Mouse (Mus musculus) C2C12 (cell line): Measurements from ENCODE around the gene Cd2ap. TPM values are rescaled to one million over a fixed set of nuclear protein-coding genes. Genes with fewer than 3 reads are reported as not detected.
A peak's percentile ranks its signal among the peaks of the same experiment; 100 is the strongest.

ENCODE experiments used
- H3K27me3 ChIP-seq: one replicate; pipeline ENCODE4 v1.6.1; 2011; ENCODE audit not compliant: control insufficient read depth, insufficient read depth, insufficient read length
- H3K36me3 ChIP-seq: one replicate; pipeline ENCODE4 v1.6.1; 2011; ENCODE audit not compliant: control insufficient read depth, insufficient read depth
- H3K4me3 ChIP-seq: one replicate; pipeline ENCODE4 v1.5.1; 2011; ENCODE audit warnings: mild to moderate bottlenecking, control low read depth; ENCODE audit not compliant: poor library complexity, insufficient read depth, severe bottlenecking
- H3K79me2 ChIP-seq: one replicate; pipeline ENCODE4 v1.6.1; 2011; ENCODE audit not compliant: control insufficient read depth, insufficient read depth
- H3K79me3 ChIP-seq: one replicate; pipeline ENCODE4 v1.6.1; 2011; ENCODE audit warnings: low read depth, control low read depth
- H3ac ChIP-seq: one replicate; pipeline ENCODE3; 2011; ENCODE audit warnings: low read depth; ENCODE audit not compliant: control insufficient read depth, insufficient read length
- CEBPB ChIP-seq: IDR thresholded peaks from one replicate; pipeline ENCODE4 v1.6.1; 2011; ENCODE audit warnings: low read depth, mild to moderate bottlenecking, control low read depth, moderate library complexity
- CTCF ChIP-seq: IDR thresholded peaks from one replicate; pipeline ENCODE4 v1.5.1; 2011; ENCODE audit not compliant: control insufficient read depth, insufficient read depth, insufficient read length
- FOSL1 ChIP-seq: IDR thresholded peaks from one replicate; pipeline ENCODE4 v1.8.0; 2011; ENCODE audit warnings: mild to moderate bottlenecking, low read length; ENCODE audit not compliant: poor library complexity, insufficient read depth, severe bottlenecking
- MAX ChIP-seq: IDR thresholded peaks from one replicate; pipeline ENCODE4 v1.6.1; 2011; ENCODE audit warnings: mild to moderate bottlenecking, control low read depth
- MYOD1 ChIP-seq: IDR thresholded peaks from one replicate; pipeline ENCODE4 v1.6.1; 2011; ENCODE audit warnings: low read depth; ENCODE audit not compliant: control insufficient read depth, insufficient read length
- MYOG ChIP-seq: IDR thresholded peaks from one replicate; pipeline ENCODE4 v1.6.1; 2011; ENCODE audit not compliant: control insufficient read depth, insufficient read length; ENCODE audit errors: extremely low read depth
- USF1 ChIP-seq: IDR thresholded peaks from one replicate; pipeline ENCODE4 v1.6.1; 2011; ENCODE audit warnings: low read depth, mild to moderate bottlenecking, control low read depth, moderate library complexity
- polyA plus RNA-seq: library from polyadenylated mRNA; unstranded; fragments of >200 nt; fragmentation: generic; extraction: Trizol; gene quantifications from one replicate; pipeline ENCODE4 v1.2.1, GENCODE M21; 2012; ENCODE audit warnings: missing spikeins

Cd2ap gene
- polyA plus RNA-seq, 1 experiment, result 3.6 TPM

DNA sequence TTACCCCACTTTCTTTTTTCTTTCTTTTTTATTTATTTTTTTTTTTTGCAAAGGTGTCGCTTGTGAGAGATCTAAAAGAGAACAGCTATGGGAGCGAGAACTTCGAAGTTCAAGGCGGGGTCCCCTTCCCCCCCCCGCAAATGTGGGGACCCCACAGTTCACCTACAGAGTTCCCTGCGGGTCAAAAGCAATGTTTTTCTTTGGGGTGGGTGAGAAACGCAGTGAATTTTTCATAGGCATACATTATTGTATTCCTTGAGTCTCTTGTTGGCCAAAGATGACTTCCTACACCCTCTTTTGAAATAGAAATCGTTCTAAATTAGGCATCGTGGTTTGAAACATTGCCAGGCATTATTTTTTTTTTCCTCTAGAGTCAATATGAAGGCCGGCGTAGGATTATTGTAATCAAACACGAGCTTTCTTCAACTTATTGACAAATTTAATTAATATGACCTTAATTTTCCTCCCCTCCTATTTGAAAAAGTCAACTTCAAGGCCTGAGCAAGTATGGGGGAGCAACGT is 500 bp upstream of the Cd2ap start:
- Histone ChIP-seq H3K79me3 (peaks cover 29% of the 10 kb centered on the region), H3K79me2 (peaks cover 31% of the 10 kb centered on the region), H3ac (no peak overlapping the region), H3K36me3 (no peaks in the 10 kb centered on the region), H3K27me3 (no peaks in the 10 kb centered on the region), H3K4me3 (peak overlapping the region; percentile 75)
- TF ChIP-seq CEBPB (no peak), FOSL1 (no peak), MYOG (no peak), MAX (no peak), USF1 (no peak), CTCF (no peak), MYOD1 (no peak)

- TF ChIP-seq MYOD1 (no peak), MYOG (no peak), USF1 (no peak), FOSL1 (no peak), CTCF (no peak), MAX (no peak), CEBPB (no peak)
- Histone ChIP-seq H3K79me2 (peaks cover 44% of the 10 kb centered on the region), H3ac (peak overlapping the region; percentile 93), H3K27me3 (no peaks in the 10 kb centered on the region), H3K36me3 (no peaks in the 10 kb centered on the region), H3K79me3 (peaks cover 40% of the 10 kb centered on the region), H3K4me3 (peak overlapping the region; percentile 75)
Observed at GRCm38 (mm10) chr17:42875571-42876000, 879 bp downstream of the Cd2ap start.

GRCm38 (mm10) chr17:42875015-42875414 is 1.4 kb downstream of the Cd2ap start:
- Histone ChIP-seq H3K27me3 (no peaks in the 10 kb centered on the region), H3K79me2 (peaks cover 50% of the 10 kb centered on the region), H3K79me3 (peaks cover 42% of the 10 kb centered on the region), H3ac (peak overlapping the region; percentile 35), H3K36me3 (no peaks in the 10 kb centered on the region), H3K4me3 (peak overlapping the region; percentile 75)
- TF ChIP-seq CEBPB (no peak), MYOG (no peak), MAX (no peak), USF1 (no peak), CTCF (no peak), MYOD1 (no peak), FOSL1 (no peak)

- no peaks in the 10 kb centered on the region for H3K27me3 ChIP-seq
- peaks cover 77% of the 10 kb centered on the region for H3K79me3 ChIP-seq
- TF ChIP-seq USF1, result no peak
- TF ChIP-seq CTCF, result no peak
- no peak for TF ChIP-seq MYOD1
- no peak for TF ChIP-seq FOSL1
- TF ChIP-seq MAX, result no peak
- no peak for TF ChIP-seq CEBPB
- no peak for TF ChIP-seq MYOG
- H3K4me3 ChIP-seq, result no peak overlapping the region
- peaks cover 91% of the 10 kb centered on the region for H3K79me2 ChIP-seq
- H3K36me3 ChIP-seq, result no peaks in the 10 kb centered on the region
- H3ac ChIP-seq, result no peak overlapping the region
Observed at GRCm38 (mm10) chr17:42870465-42870864, 6.0 kb downstream of the Cd2ap start.

DNA sequence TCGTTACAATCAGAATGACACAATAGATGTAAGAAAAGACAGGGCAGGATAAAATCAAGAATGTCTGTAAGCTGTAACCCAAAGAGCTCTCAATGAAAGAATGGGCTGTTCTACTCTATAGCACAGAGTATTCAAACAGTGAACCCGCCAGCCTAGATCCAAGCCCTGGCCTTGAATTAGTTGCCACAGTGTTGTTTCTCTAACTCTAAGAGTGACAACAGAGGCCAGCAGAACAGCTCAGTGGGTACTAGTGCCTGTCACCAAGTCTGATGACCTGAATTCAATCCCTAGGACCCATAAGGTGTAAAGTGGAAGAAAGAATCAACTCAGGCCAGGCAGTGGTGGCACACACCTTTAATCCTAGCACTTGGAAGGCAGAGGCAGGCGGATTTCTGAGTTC is 13.3 kb downstream of the Cd2ap start:
- no peaks in the 10 kb centered on the region for H3K36me3 ChIP-seq
- H3K27me3 ChIP-seq, result no peaks in the 10 kb centered on the region
- no peak overlapping the region for H3K4me3 ChIP-seq
- H3K79me2 ChIP-seq, result peaks cover 99% of the 10 kb centered on the region
- no peak for TF ChIP-seq CEBPB
- TF ChIP-seq MYOD1, result no peak
- TF ChIP-seq USF1, result no peak
- TF ChIP-seq MAX, result no peak
- TF ChIP-seq CTCF, result no peak
- no peak overlapping the region for H3ac ChIP-seq
- peaks cover 68% of the 10 kb centered on the region for H3K79me3 ChIP-seq

DNA sequence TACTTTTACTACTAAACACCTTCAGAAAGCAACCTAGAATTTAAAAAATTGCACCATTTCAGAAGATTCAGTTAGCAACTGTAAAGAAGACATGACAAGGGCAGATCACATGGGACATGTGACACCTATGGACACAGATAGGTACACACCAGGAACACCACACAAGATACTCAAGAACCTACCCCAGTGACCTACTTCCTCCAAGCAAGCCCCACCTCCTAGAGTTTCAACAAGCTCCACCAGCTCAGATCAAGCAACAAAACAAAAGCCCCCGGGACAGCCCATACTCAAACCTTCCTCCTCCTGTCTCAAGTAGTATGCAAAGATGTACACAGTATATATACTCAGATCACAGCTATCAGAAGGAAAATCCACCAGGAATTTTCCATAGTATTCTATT is 16.1 kb downstream of the Cd2ap start:
- no peaks in the 10 kb centered on the region for H3K36me3 ChIP-seq
- H3ac ChIP-seq, result no peak overlapping the region
- H3K79me2 ChIP-seq, result peaks cover 98% of the 10 kb centered on the region
- no peak overlapping the region for H3K4me3 ChIP-seq
- H3K27me3 ChIP-seq, result no peaks in the 10 kb centered on the region
- peaks cover 62% of the 10 kb centered on the region for H3K79me3 ChIP-seq
- TF ChIP-seq MYOD1 (no peak), CTCF (no peak), MYOG (no peak), MAX (no peak), USF1 (no peak), FOSL1 (no peak), CEBPB (no peak)
